Mouse (Mus musculus): Measurements from ENCODE around the gene AK157302. TPM values are rescaled to one million over a fixed set of nuclear protein-coding genes. Genes with fewer than 3 reads are reported as not detected.

AK157302 gene
- polyA plus RNA-seq, 1 experiment from 2014 or later = 0.15 TPM

DNA sequence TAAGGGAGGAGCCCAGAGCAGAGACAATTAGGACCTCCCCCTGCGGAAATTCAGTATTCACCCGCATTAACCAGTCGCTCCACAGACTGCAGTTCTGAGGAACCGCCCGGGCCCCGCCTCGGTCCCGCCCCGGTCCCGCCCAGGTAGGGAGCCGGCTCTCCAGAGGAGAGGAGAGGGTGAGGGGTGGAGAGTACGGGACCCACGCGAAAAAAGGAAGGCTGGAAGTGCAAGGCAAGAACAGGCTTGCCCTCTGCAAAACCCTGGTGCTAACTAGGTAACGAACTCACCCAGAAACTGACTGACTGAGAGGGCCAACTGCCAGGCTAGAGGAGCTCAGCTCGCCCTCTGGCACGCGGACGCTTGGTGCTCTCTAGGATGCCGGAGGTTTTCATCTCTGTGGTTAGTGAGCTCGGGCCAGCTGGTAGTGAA, 11.2 kb downstream of the AK157302 start:
- under 1% methylated on average over 21 of the region's 21 CpGs for WGBS
- peak; percentile 88 for DNase-seq (ENCODE audit: low spot score)
- peak; percentile 98 for ATAC-seq (ENCODE audit: insufficient read depth, low FRiP score, low TSS enrichment)

DNA sequence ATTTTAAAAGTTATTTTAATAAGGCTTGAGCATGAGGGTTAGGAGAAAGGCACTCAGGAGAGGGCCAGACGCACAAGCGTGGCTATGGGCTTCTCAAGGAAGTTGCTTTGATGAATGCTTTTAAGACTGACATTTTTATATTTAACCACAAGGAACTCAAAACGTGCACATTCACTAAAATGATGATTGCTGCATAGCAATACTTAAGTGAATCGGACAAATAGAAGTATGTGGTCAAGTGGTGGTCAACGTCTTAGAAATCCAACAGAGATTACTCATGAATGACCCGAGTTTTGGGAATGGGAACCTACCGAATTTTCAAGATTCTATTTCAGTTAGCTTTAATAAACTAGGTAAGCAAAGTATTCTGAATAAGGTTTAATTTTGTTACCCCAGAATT, 35.1 kb downstream of the AK157302 start:
- Histone ChIP-seq H3K4me2 (ENCODE audit: low read depth) (peak overlapping the region; percentile 33), H3K9me3 (ENCODE audit: control insufficient read depth, low read length) (no peaks in the 10 kb centered on the region), H3K36me3 (ENCODE audit: control insufficient read depth, insufficient read depth, low read length) (no peaks in the 10 kb centered on the region; the same call in 1 of the 2 replicates), H3K4me1 (ENCODE audit: control insufficient read depth, insufficient read depth, low read length) (no peaks in the 10 kb centered on the region), H3K27ac (ENCODE audit: low read depth, low read length) (no peak overlapping the region), H3K9ac (ENCODE audit: low read length) (no peak overlapping the region), H3K27me3 (ENCODE audit: control insufficient read depth, insufficient read depth, low read length) (no peaks in the 10 kb centered on the region), H3K4me3 (ENCODE audit: low read depth, low read length) (peak overlapping the region; percentile 87; the same call in 1 of the 2 replicates)
- DNase-seq (ENCODE audit: low spot score) = no peak
- WGBS = 52% methylated on average over 7 of the region's 7 CpGs
- ATAC-seq (ENCODE audit: insufficient read depth, low FRiP score, low TSS enrichment) = no peak

More for the DNA sequence above, 11.2 kb downstream of the AK157302 start:
- H3K9ac ChIP-seq (ENCODE audit: low read length) = peak overlapping the region; percentile 74
- no peaks in the 10 kb centered on the region for H3K4me1 ChIP-seq (ENCODE audit: control insufficient read depth, insufficient read depth, low read length)
- peak overlapping the region; percentile 66 for H3K4me3 ChIP-seq (ENCODE audit: low read depth, low read length)
- H3K9me3 ChIP-seq (ENCODE audit: control insufficient read depth, low read length) = no peaks in the 10 kb centered on the region
- H3K36me3 ChIP-seq (ENCODE audit: control insufficient read depth, insufficient read depth, low read length) = no peaks in the 10 kb centered on the region
- 0 out of 2 replicates have a peak overlapping the region, but pooled peaks have one; percentile 54 for H3K27ac ChIP-seq (ENCODE audit: low read depth, low read length)
- H3K27me3 ChIP-seq (ENCODE audit: control insufficient read depth, insufficient read depth, low read length) = no peaks in the 10 kb centered on the region
- peak overlapping the region; percentile 42 for H3K4me2 ChIP-seq (ENCODE audit: low read depth)

GRCm38 (mm10) chr13:21530781-21531201, 35.8 kb downstream of the AK157302 start, which contains the start of gene Zkscan8:
Gene Zkscan8 (minus strand): TSS chr13:21531120.
- Histone ChIP-seq H3K9ac (ENCODE audit: low read length) (peak within 1 kb of the TSS; percentile 99), H3K4me1 (ENCODE audit: control insufficient read depth, insufficient read depth, low read length) (no peaks in the 10 kb centered on the region), H3K9me3 (ENCODE audit: control insufficient read depth, low read length) (no peaks in the 10 kb centered on the region), H3K4me2 (ENCODE audit: low read depth) (peak within 1 kb of the TSS; percentile 55), H3K36me3 (ENCODE audit: control insufficient read depth, insufficient read depth, low read length) (no peaks in the 10 kb centered on the region; the same call in 1 of the 2 replicates), H3K27ac (ENCODE audit: low read depth, low read length) (peak within 1 kb of the TSS; percentile 89), H3K27me3 (ENCODE audit: control insufficient read depth, insufficient read depth, low read length) (no peaks in the 10 kb centered on the region), H3K4me3 (ENCODE audit: low read depth, low read length) (peak within 1 kb of the TSS; percentile 87)
- under 1% methylated on average over 39 of the region's 39 CpGs for WGBS
- ATAC-seq (ENCODE audit: insufficient read depth, low FRiP score, low TSS enrichment) (peak; percentile 98), DNase-seq (ENCODE audit: low spot score) (peak; percentile 88)

- Histone ChIP-seq H3K4me1 (ENCODE audit: control insufficient read depth, insufficient read depth, low read length) (no peaks in the 10 kb centered on the region), H3K9me3 (ENCODE audit: control insufficient read depth, low read length) (no peaks in the 10 kb centered on the region), H3K4me2 (ENCODE audit: low read depth) (no peak within 1 kb of the TSS), H3K27me3 (ENCODE audit: control insufficient read depth, insufficient read depth, low read length) (no peaks in the 10 kb centered on the region), H3K4me3 (ENCODE audit: low read depth, low read length) (no peak within 1 kb of the TSS), H3K36me3 (ENCODE audit: control insufficient read depth, insufficient read depth, low read length) (no peaks in the 10 kb centered on the region), H3K9ac (ENCODE audit: low read length) (no peak within 1 kb of the TSS), H3K27ac (ENCODE audit: low read depth, low read length) (no peak within 1 kb of the TSS)
- 67% methylated on average over 1 of the region's 1 CpGs for WGBS
- no peak for DNase-seq (ENCODE audit: low spot score)
- ATAC-seq (ENCODE audit: insufficient read depth, low FRiP score, low TSS enrichment) = no peak
Measured at GRCm38 (mm10) chr13:21542708-21543107, 47.7 kb downstream of the AK157302 start, which contains the start of gene Olfr1366. Gene Olfr1366 (minus strand): TSS chr13:21542808.

MicroRNAs encoded within 50 kb of the gene (microRNA counts, 519-probe panel; counts per million panel counts)
- microRNA mmu-miR-1896 = 171 counts per million, percentile 57 among the panel's probes with 10 or more counts

Small RNA genes within 50 kb of the gene (microRNA-seq; reads per million reads assigned to microRNA genes)
- not detected for gene Mir1896

Other genes with a start within 250 kb of the AK157302 start
- gene Gpx5, start 202.5 kb upstream of the AK157302 start, polyA plus RNA-seq (2014; fragmentation: Nextera tagmentation; extraction: Ambion mirVana) = not detected in 2 replicates
- gene Gpx6, start 183.1 kb upstream of the AK157302 start, polyA plus RNA-seq (2014; fragmentation: Nextera tagmentation; extraction: Ambion mirVana) = 0.30 TPM in 1 of 2 replicates, not detected in the other
- gene Olfr1367, start 148.3 kb upstream of the AK157302 start, polyA plus RNA-seq (2014; fragmentation: Nextera tagmentation; extraction: Ambion mirVana) = not detected in 2 replicates
- gene Zscan12, start 132.4 kb upstream of the AK157302 start, polyA plus RNA-seq (2014; fragmentation: Nextera tagmentation; extraction: Ambion mirVana) = 14.8 and 19.6 TPM in 2 replicates
- 79.8 and 84.7 TPM in 2 replicates for gene Zkscan3, start 92.5 kb upstream of the AK157302 start, polyA plus RNA-seq (2014; fragmentation: Nextera tagmentation; extraction: Ambion mirVana)
- 4.1 and 4.9 TPM in 2 replicates for gene Pgbd1, start 54.2 kb upstream of the AK157302 start, polyA plus RNA-seq (2014; fragmentation: Nextera tagmentation; extraction: Ambion mirVana)
- 14.9 and 17.5 TPM in 2 replicates for gene Zscan26, start 41.5 kb upstream of the AK157302 start, polyA plus RNA-seq (2014; fragmentation: Nextera tagmentation; extraction: Ambion mirVana)
- gene Nkapl, start 26.7 kb upstream of the AK157302 start, polyA plus RNA-seq (2014; fragmentation: Nextera tagmentation; extraction: Ambion mirVana) = 2.5 and 3.2 TPM in 2 replicates
- 4.0 and 4.5 TPM in 2 replicates for gene Zkscan4, start 16.3 kb upstream of the AK157302 start, polyA plus RNA-seq (2014; fragmentation: Nextera tagmentation; extraction: Ambion mirVana)
- 3.5 TPM in 1 of 2 replicates, not detected in the other for gene Gm10065, start 15.8 kb upstream of the AK157302 start, polyA plus RNA-seq (2014; fragmentation: Nextera tagmentation; extraction: Ambion mirVana)
- 3.5 and 6.3 TPM in 2 replicates for gene Gm11273, start 6.2 kb downstream of the AK157302 start, polyA plus RNA-seq (2014; fragmentation: Nextera tagmentation; extraction: Ambion mirVana)
- gene Zkscan8, start 35.9 kb downstream of the AK157302 start, polyA plus RNA-seq (2014; fragmentation: Nextera tagmentation; extraction: Ambion mirVana) = 10.5 and 12.1 TPM in 2 replicates
- gene Olfr1366, start 47.6 kb downstream of the AK157302 start, polyA plus RNA-seq (2014; fragmentation: Nextera tagmentation; extraction: Ambion mirVana) = 0.12 and 0.23 TPM in 2 replicates
- gene Olfr1535, start 64.7 kb downstream of the AK157302 start, polyA plus RNA-seq (2014; fragmentation: Nextera tagmentation; extraction: Ambion mirVana) = 0.05 TPM in 1 of 2 replicates, not detected in the other
- gene Olfr1364, start 86.5 kb downstream of the AK157302 start, polyA plus RNA-seq (2014; fragmentation: Nextera tagmentation; extraction: Ambion mirVana) = not detected in 2 replicates
- not detected in 2 replicates for gene Olfr1362, start 118.8 kb downstream of the AK157302 start, polyA plus RNA-seq (2014; fragmentation: Nextera tagmentation; extraction: Ambion mirVana)
- not detected in 2 replicates for gene Olfr11, start 147.3 kb downstream of the AK157302 start, polyA plus RNA-seq (2014; fragmentation: Nextera tagmentation; extraction: Ambion mirVana)
- gene Olfr1361, start 168.2 kb downstream of the AK157302 start, polyA plus RNA-seq (2014; fragmentation: Nextera tagmentation; extraction: Ambion mirVana) = 0.08 TPM in 1 of 2 replicates, not detected in the other
- gene Olfr1360, start 182.2 kb downstream of the AK157302 start, polyA plus RNA-seq (2014; fragmentation: Nextera tagmentation; extraction: Ambion mirVana) = not detected in 2 replicates
- not detected in 2 replicates for gene Olfr1359, start 202.9 kb downstream of the AK157302 start, polyA plus RNA-seq (2014; fragmentation: Nextera tagmentation; extraction: Ambion mirVana)
- gene Hist1h2bl, start 220.9 kb downstream of the AK157302 start, polyA plus RNA-seq (2014; fragmentation: Nextera tagmentation; extraction: Ambion mirVana) = 2.1 and 2.3 TPM in 2 replicates
- gene Hist1h2ai, start 221.2 kb downstream of the AK157302 start, polyA plus RNA-seq (2014; fragmentation: Nextera tagmentation; extraction: Ambion mirVana) = 13.2 and 19.5 TPM in 2 replicates
- gene Hist1h3h, start 222.4 kb downstream of the AK157302 start, polyA plus RNA-seq (2014; fragmentation: Nextera tagmentation; extraction: Ambion mirVana) = 5.6 and 23.9 TPM in 2 replicates
- 4.3 and 4.6 TPM in 2 replicates for gene Hist1h2bm, start 226.8 kb downstream of the AK157302 start, polyA plus RNA-seq (2014; fragmentation: Nextera tagmentation; extraction: Ambion mirVana)
- gene Hist1h4j, start 239.8 kb downstream of the AK157302 start, polyA plus RNA-seq (2014; fragmentation: Nextera tagmentation; extraction: Ambion mirVana) = 1.1 and 1.4 TPM in 2 replicates

Measured in neural tube, embryonic 11.5 days (tissue).